Mouse (Mus musculus): ENCODE measurements around the gene Akt1s1. TPM values are rescaled to one million over a fixed set of nuclear protein-coding genes. Genes with fewer than 3 reads are reported as not detected.

The Akt1s1 gene
- polyA plus RNA-seq, 1 experiment from 2014 or later = 99.9 TPM

DNA sequence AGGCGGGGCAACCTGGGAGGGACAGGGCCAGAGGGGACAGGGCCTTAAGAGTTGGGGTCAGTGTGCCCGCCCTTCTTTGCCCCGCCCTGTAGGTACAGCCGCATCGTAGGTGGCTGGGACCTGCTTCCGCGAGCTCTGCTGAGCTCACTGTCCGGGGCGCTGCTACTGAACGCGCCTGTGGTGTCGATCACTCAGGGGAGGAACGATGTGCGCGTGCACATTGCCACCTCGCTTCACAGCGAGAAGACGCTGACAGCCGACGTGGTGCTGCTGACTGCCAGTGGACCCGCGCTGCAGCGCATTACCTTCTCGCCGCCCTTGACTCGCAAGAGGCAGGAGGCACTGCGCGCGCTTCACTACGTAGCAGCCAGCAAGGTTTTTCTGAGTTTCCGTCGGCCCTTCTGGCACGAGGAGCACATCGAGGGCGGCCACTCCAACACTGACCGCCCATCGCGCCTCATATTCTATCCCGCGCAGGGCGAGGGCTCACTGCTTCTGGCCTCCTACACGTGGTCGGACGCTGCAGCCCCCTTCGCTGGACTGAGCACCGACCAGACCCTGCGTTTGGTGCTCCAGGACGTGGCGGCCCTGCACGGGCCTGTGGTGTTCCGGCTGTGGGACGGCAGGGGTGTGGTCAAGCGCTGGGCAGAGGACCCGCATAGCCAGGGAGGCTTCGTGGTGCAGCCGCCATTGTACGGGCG lies 9.2 kb upstream of the Akt1s1 start:
- no peak for TF ChIP-seq CTCF (IDR thresholded peaks at IDR 0.05)
- ChIA-PET CTCF (no interaction called here), POLR2A (interaction anchor here (1.0 to 2.7 kb wide), 2 partner anchors 12 to 57 kb away, joined by 3 to 11 read pairs; no protein-coding TSS in a partner anchor)
- H3K27me3 ChIP-seq = no peaks in the 10 kb centered on the region
- in situ Hi-C loops (cut with MboI; ENCODE audit: low pct_unique_long_range_greater_than_20kb) = no loop called here
- ATAC-seq (no peak), DNase-seq (ENCODE audit: low read depth, low spot score) (no peak)

- CTCF ChIA-PET = no interaction called here
- TF ChIP-seq CTCF (IDR thresholded peaks at IDR 0.05) = no peak
- DNase-seq (ENCODE audit: low read depth, low spot score) (no peak), ATAC-seq (no peak)
- in situ Hi-C loops (cut with MboI; ENCODE audit: low pct_unique_long_range_greater_than_20kb) = no loop called here
- POLR2A ChIA-PET = no interaction called here
- H3K27me3 ChIP-seq = no peaks in the 10 kb centered on the region
These were observed 8.4 kb upstream of the Akt1s1 start for GRCm38 (mm10) chr7:44840426-44840825.

DNA sequence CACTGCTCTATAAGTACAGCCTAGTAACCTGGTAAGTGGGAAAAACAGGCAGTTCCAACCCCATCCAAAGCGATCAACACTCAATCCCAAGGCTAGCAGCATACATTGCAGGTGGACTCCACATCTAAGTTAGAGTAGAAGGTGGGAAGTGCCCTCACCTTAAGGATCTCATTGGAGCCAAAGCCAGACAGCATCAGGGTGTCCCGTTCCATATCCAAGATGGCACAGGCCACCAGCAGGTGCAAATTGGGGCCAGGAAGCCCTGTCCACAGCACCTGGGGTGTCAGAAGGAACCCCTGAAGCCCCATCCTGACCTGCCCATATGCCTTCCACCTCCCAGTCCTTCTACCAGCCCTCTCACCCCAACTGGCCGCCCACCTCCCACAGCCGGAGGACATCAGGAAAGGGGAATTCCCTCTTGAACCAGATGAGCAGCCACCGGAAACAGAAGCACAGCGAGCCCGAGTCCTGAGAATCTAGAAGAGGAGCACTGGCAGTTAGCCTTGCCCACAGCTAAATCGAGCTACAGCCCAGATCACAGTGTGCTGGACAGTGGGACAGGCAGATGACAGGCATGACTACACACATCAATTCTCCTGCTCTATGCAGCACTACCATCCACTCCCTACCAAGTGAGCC lies 6.8 kb upstream of the Akt1s1 start:
- POLR2A ChIA-PET = interaction anchor here (1.0 kb wide), 1 partner anchor 15 kb away, joined by 3 read pairs; no protein-coding TSS in a partner anchor
- DNase-seq (ENCODE audit: low read depth, low spot score) (no peak), ATAC-seq (peak; percentile 18)
- TF ChIP-seq CTCF (IDR thresholded peaks at IDR 0.05) = no peak
- in situ Hi-C loops (cut with MboI; ENCODE audit: low pct_unique_long_range_greater_than_20kb) = no loop called here
- H3K27me3 ChIP-seq = no peaks in the 10 kb centered on the region
- CTCF ChIA-PET = interaction anchor here (1.6 kb wide), 1 partner anchor 24 kb away, joined by 4 read pairs; no protein-coding TSS in a partner anchor

DNA sequence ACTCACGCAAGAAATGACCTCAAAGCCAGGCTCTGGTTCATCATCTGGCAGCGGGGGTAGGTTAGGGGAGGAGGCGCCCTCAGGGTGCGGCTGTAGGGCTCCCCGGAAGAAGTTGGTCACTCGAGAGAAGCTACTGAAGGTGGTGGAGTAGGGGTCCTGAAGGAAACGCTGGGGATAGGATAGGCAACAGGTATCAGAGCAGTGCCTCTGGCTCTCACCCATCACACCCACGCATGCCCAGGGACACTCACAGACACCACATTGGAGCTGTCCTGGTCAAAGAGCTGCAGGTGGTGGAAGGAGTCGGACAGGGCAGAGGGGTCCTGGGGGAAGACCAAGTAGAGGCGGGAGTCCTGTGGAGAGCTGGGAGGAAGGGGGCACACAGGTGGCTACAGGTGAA lies 3.8 kb upstream of the Akt1s1 start:
- in situ Hi-C loops (cut with MboI; ENCODE audit: low pct_unique_long_range_greater_than_20kb) = no loop called here
- no peak for DNase-seq (ENCODE audit: low read depth, low spot score)
- ChIA-PET POLR2A (no interaction called here), CTCF (interaction anchor here (1.8 kb wide), 1 partner anchor 21 kb away, joined by 6 read pairs; no protein-coding TSS in a partner anchor)
- TF ChIP-seq CTCF (IDR thresholded peaks at IDR 0.05) = no peak
- ATAC-seq = no peak
- no peaks in the 10 kb centered on the region for H3K27me3 ChIP-seq

DNA sequence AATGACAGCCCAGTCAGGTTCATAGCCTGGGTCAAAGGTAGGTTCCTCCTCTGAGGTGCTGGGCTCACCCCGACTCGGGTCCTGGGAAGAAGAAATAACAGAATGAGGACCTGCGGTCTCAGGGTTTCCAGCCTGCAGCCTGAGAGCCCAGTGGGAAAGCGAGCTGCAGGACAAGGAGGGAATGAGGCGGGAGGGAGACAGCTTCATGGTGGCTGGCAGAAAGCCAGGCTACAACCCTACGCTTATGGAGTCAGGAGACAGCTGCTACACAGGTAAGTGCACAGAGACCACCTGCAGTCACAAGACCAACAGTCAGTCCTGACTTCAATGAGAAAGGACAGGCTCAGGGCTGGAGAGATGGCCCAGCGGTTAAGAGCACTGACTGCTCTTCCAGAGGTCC lies 2.0 kb upstream of the Akt1s1 start:
- no peaks in the 10 kb centered on the region for H3K27me3 ChIP-seq
- DNase-seq (ENCODE audit: low read depth, low spot score) (no peak), ATAC-seq (no peak)
- in situ Hi-C loops (cut with MboI; ENCODE audit: low pct_unique_long_range_greater_than_20kb) = no loop called here
- no peak for TF ChIP-seq CTCF (IDR thresholded peaks at IDR 0.05)
- ChIA-PET POLR2A (no interaction called here), CTCF (no interaction called here)

GRCm38 (mm10) chr7:44847772-44848171 lies 1.0 kb upstream of the Akt1s1 start:
- CTCF ChIA-PET = no interaction called here
- POLR2A ChIA-PET = no interaction called here
- ATAC-seq (no peak), DNase-seq (ENCODE audit: low read depth, low spot score) (no peak)
- no peaks in the 10 kb centered on the region for H3K27me3 ChIP-seq
- in situ Hi-C loops (cut with MboI; ENCODE audit: low pct_unique_long_range_greater_than_20kb) = no loop called here
- no peak for TF ChIP-seq CTCF (IDR thresholded peaks at IDR 0.05)

- no peak for TF ChIP-seq CTCF (IDR thresholded peaks at IDR 0.05)
- in situ Hi-C loops (cut with MboI; ENCODE audit: low pct_unique_long_range_greater_than_20kb) = loop anchor here (25.0 kb wide), 1 partner anchor 863 kb away; the partner anchor contains the start of genes Dbp, Fam83e, Rpl18 and Sphk2
- POLR2A ChIA-PET = interaction anchor here (0.6 to 2.2 kb wide), 5 partner anchors 8 to 109 kb away, joined by 3 to 5 read pairs (median 3); no protein-coding TSS in a partner anchor
- no peaks in the 10 kb centered on the region for H3K27me3 ChIP-seq
- ATAC-seq = peak; percentile 32
- CTCF ChIA-PET = interaction anchor here (1.1 kb wide), 1 partner anchor 25 kb away, joined by 3 read pairs; no protein-coding TSS in a partner anchor
- DNase-seq (ENCODE audit: low read depth, low spot score) = peak; percentile 69
These were observed 773 bp downstream of the Akt1s1 start for GRCm38 (mm10) chr7:44849416-44850111.

GRCm38 (mm10) chr7:44850146-44850545 lies 1.4 kb downstream of the Akt1s1 start:
- TF ChIP-seq CTCF (IDR thresholded peaks at IDR 0.05) = no peak
- no peak for DNase-seq (ENCODE audit: low read depth, low spot score)
- ChIA-PET POLR2A (interaction anchor here (0.6 to 2.2 kb wide), 4 partner anchors 8 to 108 kb away, joined by 3 to 5 read pairs (median 4); no protein-coding TSS in a partner anchor), CTCF (interaction anchor here (1.1 to 1.5 kb wide), 3 partner anchors 10 to 26 kb away, joined by 3 to 4 read pairs (median 3); no protein-coding TSS in a partner anchor)
- no peaks in the 10 kb centered on the region for H3K27me3 ChIP-seq
- no peak for ATAC-seq
- in situ Hi-C loops (cut with MboI; ENCODE audit: low pct_unique_long_range_greater_than_20kb) = loop anchor here (25.0 kb wide), 1 partner anchor 862 kb away; the partner anchor contains the start of genes Dbp, Fam83e, Rpl18 and Sphk2

DNA sequence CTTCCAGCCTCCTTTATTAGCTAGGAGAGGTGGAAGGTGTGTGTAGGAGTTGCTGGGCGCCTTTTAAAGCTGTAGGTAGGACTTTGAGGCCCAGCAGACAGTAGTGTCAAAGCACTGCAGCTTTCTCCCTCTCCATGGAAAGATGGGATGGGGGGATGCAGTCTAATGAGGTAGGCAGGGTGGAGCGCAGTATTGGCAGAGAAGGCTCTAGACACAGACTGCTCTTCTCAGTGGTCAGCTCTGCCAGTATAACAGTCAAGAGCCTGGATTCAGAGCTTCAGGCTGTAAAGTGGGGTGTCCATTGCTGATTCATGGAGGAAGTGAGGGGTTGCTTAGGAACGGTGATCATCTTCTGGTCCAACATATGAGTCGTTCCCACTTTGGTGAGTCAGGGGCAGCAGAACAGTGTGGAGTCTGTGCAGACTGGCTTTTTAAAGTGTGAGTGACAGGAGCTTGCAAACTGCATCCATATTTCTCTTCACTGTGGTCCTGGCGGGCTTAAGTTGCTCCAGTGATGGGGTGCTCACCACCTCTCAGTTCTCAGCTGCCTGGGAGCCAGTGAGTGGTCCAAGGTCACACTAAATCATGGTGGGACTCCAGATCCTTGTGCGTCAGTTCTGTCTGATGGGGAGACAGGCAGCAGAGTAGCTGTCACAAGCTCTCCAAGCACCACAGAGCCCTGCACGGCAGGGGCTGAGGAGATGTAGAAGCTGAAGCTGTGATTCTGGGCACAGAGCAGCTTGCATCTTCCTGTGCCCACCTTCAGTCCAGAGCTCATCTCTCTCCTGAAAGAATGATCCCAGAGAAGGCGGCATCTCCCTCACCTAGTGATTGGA lies 2.2 kb downstream of the Akt1s1 start:
- CTCF ChIA-PET = interaction anchor here (1.1 to 1.5 kb wide), 4 partner anchors 9 to 107 kb away, joined by 3 to 4 read pairs (median 4); no protein-coding TSS in a partner anchor
- TF ChIP-seq CTCF (IDR thresholded peaks at IDR 0.05) = no peak
- in situ Hi-C loops (cut with MboI; ENCODE audit: low pct_unique_long_range_greater_than_20kb) = loop anchor here (25.0 kb wide), 1 partner anchor 861 kb away; the partner anchor contains the start of genes Dbp, Fam83e, Rpl18 and Sphk2
- DNase-seq (ENCODE audit: low read depth, low spot score) = no peak
- ATAC-seq = no peak
- no peaks in the 10 kb centered on the region for H3K27me3 ChIP-seq
- POLR2A ChIA-PET = interaction anchor here (1.5 to 2.2 kb wide), 2 partner anchors 14 to 107 kb away, joined by 4 to 5 read pairs; no protein-coding TSS in a partner anchor

Measured in Patski (cell line).